Mouse (Mus musculus) neural tube, postnatal 0 days (tissue): ENCODE data around the gene Rex1bd. TPM values are rescaled to one million over a fixed set of nuclear protein-coding genes. Genes with fewer than 3 reads are reported as not detected.

Experiments used
- polyA plus RNA-seq: library from polyadenylated mRNA; unstranded; fragments of >200 nt; fragmentation: Nextera tagmentation; extraction: Ambion mirVana; gene quantifications from 2 replicates; pipeline ENCODE4 v1.2.1, GENCODE M21; 2015

The Rex1bd gene
- 212 and 215 TPM in 2 replicates for polyA plus RNA-seq

DNA sequence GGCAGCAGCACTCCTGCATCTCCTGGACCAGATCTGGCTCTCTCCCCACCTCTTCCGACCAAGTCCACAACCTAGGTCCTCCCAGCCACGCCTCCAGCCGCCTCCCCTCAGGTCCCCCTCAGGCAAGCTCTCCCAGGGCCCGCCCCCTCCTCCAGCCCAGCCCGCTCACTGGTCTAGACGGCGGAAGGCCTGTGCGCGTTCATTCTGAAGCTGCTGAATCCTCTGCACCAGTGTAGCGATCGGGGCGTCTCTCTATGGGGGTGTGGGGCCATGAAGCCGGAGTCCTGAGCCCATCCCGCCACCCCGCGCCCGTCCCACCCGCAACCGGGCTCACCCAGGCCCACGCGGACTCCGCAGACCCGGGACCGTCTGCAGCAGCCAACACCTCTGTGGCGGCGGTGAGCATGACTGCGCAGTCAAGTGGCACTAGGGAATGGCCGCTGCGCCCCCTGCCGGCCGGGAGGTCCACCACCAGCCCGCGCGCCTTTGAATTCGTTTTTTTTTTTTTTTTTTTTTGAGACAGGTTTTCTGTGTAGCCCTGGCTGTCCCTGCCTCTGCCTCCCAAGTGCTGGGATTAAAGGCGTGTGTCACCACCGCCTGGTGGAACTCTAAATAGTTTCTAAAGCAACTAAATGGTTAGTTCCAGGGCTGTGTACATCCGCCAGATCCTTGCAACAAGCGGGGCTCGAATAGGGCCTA is at the start of gene Rex1bd:
Gene Rex1bd, minus strand, starts transcription at position 425 of the 699 bp plus-strand sequence.

DNA sequence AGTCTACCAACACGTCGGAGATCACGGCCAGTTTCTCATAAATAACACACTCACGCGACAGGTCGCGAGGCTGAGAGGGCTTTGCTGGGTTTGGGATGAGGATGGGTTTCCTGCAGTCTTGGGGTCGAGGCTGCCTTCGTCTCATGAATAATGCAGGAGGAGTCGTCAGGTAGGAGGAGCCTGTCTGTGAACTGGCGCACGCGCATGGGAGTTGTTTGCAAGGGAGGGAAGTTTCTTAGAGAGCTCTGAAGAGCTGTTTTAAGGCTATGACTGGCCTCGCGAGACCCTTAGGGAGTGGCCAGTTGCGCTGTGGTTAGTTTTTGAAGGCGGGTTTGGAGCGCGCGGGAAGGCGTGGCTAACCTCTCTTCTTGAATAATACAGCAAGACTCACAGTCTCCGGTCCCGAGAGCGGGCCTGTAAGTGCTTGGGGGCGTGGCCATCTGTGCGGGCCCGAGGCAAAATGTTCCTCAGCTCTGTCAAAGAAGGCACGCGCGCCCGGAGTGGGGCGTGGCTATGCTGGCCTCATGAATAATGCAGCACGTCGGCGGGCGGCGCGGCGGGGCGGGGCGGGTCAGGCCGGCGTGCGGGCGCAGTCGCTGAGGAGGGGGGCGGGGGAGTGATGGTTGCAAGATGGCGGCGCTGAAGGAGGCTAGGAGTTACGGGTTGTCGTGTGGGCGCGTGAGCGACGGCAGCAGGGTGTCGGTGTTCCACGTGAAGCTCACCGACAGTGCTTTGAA is 32.7 kb upstream of the Rex1bd start, which contains the start of gene Ell:
Gene Ell, plus strand, starts transcription at position 381 of the 737 bp plus-strand sequence.

DNA sequence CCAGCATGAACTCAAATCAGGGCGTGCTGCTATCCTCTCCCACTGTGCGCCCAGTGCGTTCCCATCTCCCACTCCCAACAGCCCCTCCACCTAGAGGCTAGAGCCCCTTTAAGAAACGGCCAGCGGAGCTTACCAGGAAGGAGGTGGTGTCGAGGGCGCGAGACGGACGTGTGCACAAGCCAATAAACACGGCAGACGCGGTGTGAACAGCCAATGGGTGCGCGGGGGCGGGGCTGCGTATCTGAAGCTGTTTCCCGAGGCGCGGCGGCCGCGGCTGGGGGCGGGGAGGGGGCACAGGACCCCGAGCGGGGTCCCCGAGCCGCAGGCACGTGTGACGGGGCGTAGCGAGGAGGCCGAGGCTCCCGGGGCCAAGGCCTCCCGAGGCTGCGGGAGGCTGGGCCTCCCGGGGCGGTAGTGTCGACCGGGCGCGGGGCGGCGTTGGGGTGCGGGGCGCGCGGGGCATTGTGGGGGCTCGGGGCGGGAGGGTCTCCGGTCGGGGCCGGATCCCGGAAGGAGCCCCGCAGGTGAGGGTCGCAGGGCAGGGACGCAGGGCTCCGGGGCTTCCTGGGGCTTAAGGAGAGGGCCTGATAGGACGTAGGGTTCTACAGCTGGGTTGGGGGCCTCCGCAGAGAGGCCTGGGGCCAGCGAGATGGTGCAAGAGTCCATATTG is 21.1 kb upstream of the Rex1bd start, which contains the start of the genes Fkbp8 and Kxd1:
Gene Fkbp8, plus strand, starts transcription at position 213 of the 670 bp plus-strand sequence.
Gene Kxd1, minus strand, starts transcription at position 445 of the 670 bp plus-strand sequence.

DNA sequence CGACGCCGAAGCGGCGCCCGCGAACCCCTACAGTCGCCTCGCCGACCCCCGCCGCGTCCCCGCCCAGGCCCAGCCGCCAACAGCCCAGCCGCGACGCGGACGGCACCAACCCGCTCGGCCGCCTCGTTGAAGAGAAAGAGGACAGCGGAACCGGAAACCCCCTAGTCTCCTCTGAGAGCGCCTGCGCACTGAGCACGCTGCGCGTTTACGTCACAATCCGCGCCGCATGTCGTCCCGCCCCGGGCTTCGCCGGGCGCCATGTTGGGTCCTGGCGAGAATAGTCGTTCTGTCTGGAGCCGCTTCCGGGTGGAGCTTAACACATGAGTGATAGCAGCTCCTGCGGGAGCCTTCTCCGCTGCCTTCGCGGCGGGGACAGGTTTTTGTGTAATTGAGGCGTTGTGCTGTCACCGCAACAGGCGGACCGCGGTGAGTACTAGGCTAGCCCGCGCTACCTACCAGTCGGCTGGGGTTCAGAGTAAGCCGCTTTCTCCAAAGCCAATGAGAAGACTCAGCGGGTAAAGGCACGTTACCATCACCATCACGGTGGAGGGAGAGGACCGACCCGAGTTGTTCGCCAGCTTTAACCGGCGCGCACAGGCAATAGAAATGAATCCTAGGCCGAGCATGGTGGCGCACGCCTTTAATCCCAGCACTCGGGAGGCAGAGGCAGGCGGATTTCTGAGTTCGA is 3.8 kb upstream of the Rex1bd start, which contains the start of gene Uba52:
Gene Uba52, minus strand, starts transcription at position 574 of the 688 bp plus-strand sequence.

DNA sequence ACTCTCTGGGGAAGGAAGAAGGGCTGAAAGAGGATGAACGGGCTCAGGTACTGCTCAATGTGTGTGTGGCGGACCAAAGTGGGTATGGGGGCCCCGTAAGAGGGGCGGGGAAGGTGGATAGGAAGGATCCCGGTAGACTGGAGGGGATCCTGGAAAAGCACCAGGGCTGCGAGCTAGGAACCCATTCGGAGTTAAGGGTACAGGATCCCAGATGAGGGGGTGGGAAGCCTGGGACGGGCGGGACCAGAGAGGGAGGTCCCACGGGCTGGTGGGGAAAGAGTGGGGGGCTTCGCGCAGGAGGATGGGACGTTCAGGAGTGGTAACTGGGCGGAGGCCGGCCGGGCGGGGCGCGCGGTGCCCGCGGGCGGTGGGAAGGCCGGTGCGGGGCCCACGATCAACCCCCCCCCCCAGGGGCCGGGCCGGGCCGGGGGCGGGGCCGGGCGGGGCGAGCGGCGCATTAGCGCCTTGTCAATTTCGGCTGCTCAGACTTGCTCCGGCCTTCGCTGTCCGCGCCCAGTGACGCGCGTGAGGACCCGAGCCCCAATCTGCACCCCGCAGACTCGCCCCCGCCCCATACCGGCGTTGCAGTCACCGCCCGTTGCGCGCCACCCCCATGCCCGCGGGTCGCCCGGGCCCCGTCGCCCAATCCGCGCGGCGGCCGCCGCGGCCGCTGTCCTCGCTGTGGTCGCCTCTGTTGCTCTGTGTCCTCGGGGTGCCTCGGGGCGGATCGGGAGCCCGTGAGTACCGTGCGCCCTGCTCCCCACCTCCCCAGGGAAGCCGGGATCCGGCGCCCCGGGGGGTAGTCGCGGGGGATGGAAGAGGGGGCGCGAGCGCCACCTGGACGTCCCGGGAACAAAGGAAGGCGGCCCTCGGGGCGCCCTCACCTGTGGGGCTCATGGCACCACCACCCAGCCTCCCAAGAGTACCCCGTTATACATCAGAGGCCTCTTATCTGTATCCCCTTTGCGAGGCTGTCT is 13.6 kb downstream of the Rex1bd start, which contains the start of gene Crlf1:
Gene Crlf1, plus strand, starts transcription at position 495 of the 977 bp plus-strand sequence.

DNA sequence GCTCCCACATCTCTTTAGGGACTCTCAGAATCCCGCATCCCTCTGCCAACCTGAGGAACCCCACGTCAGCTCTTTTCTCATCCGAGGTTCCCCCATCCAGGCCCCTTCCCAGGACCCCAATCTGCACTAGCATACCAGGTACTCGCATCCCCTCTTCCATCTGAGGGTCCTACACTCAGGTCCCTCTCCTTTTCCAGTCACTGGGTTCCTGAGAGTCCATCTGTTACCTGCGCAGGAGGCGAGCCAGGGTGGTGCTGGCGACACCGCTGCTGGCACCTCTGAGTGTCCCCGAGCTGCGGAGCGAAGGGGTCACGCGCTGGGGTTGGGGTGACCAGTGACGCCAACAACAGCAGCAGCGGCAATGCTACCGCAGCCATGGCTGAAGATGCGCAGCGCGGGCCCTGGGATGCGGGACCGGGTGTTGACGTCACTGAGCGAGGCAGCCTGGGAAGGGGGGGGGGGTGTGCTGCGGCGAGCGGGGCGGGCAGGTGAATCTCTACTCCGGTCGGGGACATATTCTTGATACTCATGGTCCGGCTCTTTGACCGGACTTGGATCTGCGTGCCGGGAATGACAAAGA is 19.5 kb downstream of the Rex1bd start, which contains the start of gene Tmem59l:
Gene Tmem59l, minus strand, starts transcription at position 418 of the 580 bp plus-strand sequence.

DNA sequence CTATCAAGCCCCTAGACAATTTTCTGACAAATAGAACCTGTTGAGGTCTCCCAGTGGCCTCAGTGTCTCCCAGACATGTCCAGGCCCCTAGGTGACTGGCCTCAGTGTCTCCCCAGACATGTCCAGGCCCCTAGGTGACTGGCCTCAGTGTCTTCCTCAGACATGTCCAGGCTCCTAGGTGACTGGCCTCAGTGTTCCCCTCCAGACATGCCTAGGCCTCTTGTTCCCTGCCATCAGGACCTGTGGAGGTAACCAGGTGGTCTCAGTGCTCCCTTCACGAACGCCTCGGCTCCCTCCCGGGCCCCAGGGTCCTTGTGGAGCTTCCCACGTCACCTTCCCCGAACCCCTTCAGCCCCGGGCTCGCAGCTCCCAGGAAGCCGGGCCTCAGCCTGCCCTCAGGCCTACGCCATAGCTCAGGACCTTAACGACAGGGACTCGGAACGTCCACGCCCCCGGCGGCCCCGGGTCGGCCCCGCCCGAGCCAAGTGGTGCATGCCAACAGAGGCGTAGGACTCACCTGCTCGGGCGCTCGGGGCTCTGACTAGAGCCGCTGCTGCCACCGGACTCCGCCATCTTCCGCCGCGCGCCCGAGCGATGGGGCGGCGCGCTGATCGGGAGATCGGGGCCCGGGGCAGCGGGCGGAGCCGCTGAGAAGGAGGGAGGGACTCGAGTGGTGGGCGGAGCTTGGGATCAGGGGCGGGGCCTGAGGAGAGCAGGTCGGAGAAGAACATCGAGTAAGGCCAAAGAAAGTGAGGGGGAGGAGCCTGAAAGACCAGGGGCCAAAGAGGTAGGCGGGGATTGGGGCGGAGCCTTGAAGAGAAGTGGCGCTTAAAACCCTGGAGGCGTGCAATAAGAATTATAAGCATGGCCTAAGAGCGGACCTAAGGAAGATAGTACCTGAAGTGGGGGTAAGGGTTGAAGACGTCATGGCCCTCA is 30.0 kb downstream of the Rex1bd start, which contains the start of gene Klhl26:
Gene Klhl26, minus strand, starts transcription at position 636 of the 936 bp plus-strand sequence.

Other genes with a start within 250 kb of the Rex1bd start
- gene Homer3, start 223.9 kb downstream of the Rex1bd start, polyA plus RNA-seq: 19.1 and 21.1 TPM in 2 replicates
- gene Ddx49, start 204.3 kb downstream of the Rex1bd start, polyA plus RNA-seq: 37.9 and 42.1 TPM in 2 replicates
- gene Cope, start 204.2 kb downstream of the Rex1bd start, polyA plus RNA-seq: 301 and 337 TPM in 2 replicates
- gene Cers1, start 191.0 kb downstream of the Rex1bd start, polyA plus RNA-seq: 64.3 and 66.1 TPM in 2 replicates
- gene Gdf1, start 176.9 kb downstream of the Rex1bd start, polyA plus RNA-seq: 6.2 and 9.8 TPM in 2 replicates
- 11.1 and 12.8 TPM in 2 replicates for gene Upf1, start 153.5 kb downstream of the Rex1bd start, polyA plus RNA-seq
- 1.1 and 1.3 TPM in 2 replicates for gene Comp, start 133.2 kb downstream of the Rex1bd start, polyA plus RNA-seq
- 37.6 and 49.6 TPM in 2 replicates for gene Crtc1, start 67.2 kb downstream of the Rex1bd start, polyA plus RNA-seq
- 31.4 and 33.0 TPM in 2 replicates for gene Klhl26, start 29.8 kb downstream of the Rex1bd start, polyA plus RNA-seq
- 261 and 281 TPM in 2 replicates for gene Tmem59l, start 19.4 kb downstream of the Rex1bd start, polyA plus RNA-seq
- 19.6 and 21.2 TPM in 2 replicates for gene Crlf1, start 13.6 kb downstream of the Rex1bd start, polyA plus RNA-seq
- 753 and 869 TPM in 2 replicates for gene Uba52, start 4.0 kb upstream of the Rex1bd start, polyA plus RNA-seq
- 305 and 354 TPM in 2 replicates for gene Fkbp8, start 21.0 kb upstream of the Rex1bd start, polyA plus RNA-seq
- gene Kxd1, start 21.2 kb upstream of the Rex1bd start, polyA plus RNA-seq: 52.3 and 54.9 TPM in 2 replicates
- gene Ell, start 32.7 kb upstream of the Rex1bd start, polyA plus RNA-seq: 11.4 and 14.1 TPM in 2 replicates
- gene Isyna1, start 87.6 kb upstream of the Rex1bd start, polyA plus RNA-seq: 113 TPM in 2 replicates
- gene Ssbp4, start 102.1 kb upstream of the Rex1bd start, polyA plus RNA-seq: 221 and 251 TPM in 2 replicates
- gene Lrrc25, start 109.4 kb upstream of the Rex1bd start, polyA plus RNA-seq: 2.3 and 2.5 TPM in 2 replicates
- 0.55 and 0.79 TPM in 2 replicates for gene Gdf15, start 125.7 kb upstream of the Rex1bd start, polyA plus RNA-seq
- 72.8 and 79.8 TPM in 2 replicates for gene Pgpep1, start 153.6 kb upstream of the Rex1bd start, polyA plus RNA-seq
- gene Lsm4, start 166.5 kb upstream of the Rex1bd start, polyA plus RNA-seq: 194 and 204 TPM in 2 replicates
- 107 and 140 TPM in 2 replicates for gene Jund, start 192.2 kb upstream of the Rex1bd start, polyA plus RNA-seq
- gene Iqcn, start 196.7 kb upstream of the Rex1bd start, polyA plus RNA-seq: 0.03 TPM in 1 of 2 replicates, not detected in the other
- not detected in 2 replicates for gene Gm3336, start 211.8 kb upstream of the Rex1bd start, polyA plus RNA-seq
- 0.12 and 0.14 TPM in 2 replicates for gene Pde4c, start 217.0 kb upstream of the Rex1bd start, polyA plus RNA-seq
- gene Rab3a, start 247.9 kb upstream of the Rex1bd start, polyA plus RNA-seq: 832 and 885 TPM in 2 replicates